Mouse (Mus musculus): Measurements from ENCODE around the gene Atp2c1.

Gene Atp2c1

GRCm38 (mm10) chr9:105527219-105527618, at the start of gene Atp2c1:
Atp2c1 (minus strand) TSS chr9:105527319.
- no peak for DNase-seq (ENCODE audit: low read depth, low spot score)

GRCm38 (mm10) chr9:105557452-105557851, 30.3 kb upstream of the Atp2c1 start:
- no peak for DNase-seq (ENCODE audit: low read depth, low spot score)

GRCm38 (mm10) chr9:105556141-105556735, 29.1 kb upstream of the Atp2c1 start:
- no peak for DNase-seq (ENCODE audit: low read depth, low spot score)

GRCm38 (mm10) chr9:105554439-105554807, 27.3 kb upstream of the Atp2c1 start:
- no peak for DNase-seq (ENCODE audit: low read depth, low spot score)

- DNase-seq (ENCODE audit: low read depth, low spot score): no peak
Observed at GRCm38 (mm10) chr9:105553629-105554438, 26.7 kb upstream of the Atp2c1 start.

- no peak for DNase-seq (ENCODE audit: low read depth, low spot score)
Observed at GRCm38 (mm10) chr9:105551407-105551806, 24.3 kb upstream of the Atp2c1 start.

GRCm38 (mm10) chr9:105549096-105549495, 22.0 kb upstream of the Atp2c1 start:
- DNase-seq (ENCODE audit: low read depth, low spot score): no peak

- peak; percentile 52 for DNase-seq (ENCODE audit: low read depth, low spot score)
Observed at GRCm38 (mm10) chr9:105544013-105544750, 17.1 kb upstream of the Atp2c1 start.

GRCm38 (mm10) chr9:105537473-105537872, 10.4 kb upstream of the Atp2c1 start:
- DNase-seq (ENCODE audit: low read depth, low spot score): peak; percentile 41

GRCm38 (mm10) chr9:105536877-105537276, 9.8 kb upstream of the Atp2c1 start:
- no peak for DNase-seq (ENCODE audit: low read depth, low spot score)

GRCm38 (mm10) chr9:105525355-105525754, 1.8 kb downstream of the Atp2c1 start:
- peak; percentile 54 for DNase-seq (ENCODE audit: low read depth, low spot score)

- DNase-seq (ENCODE audit: low read depth, low spot score): peak; percentile 75
Observed at GRCm38 (mm10) chr9:105523038-105523437, 4.1 kb downstream of the Atp2c1 start.

- DNase-seq (ENCODE audit: low read depth, low spot score): peak; percentile 55
Observed at GRCm38 (mm10) chr9:105522063-105522462, 5.1 kb downstream of the Atp2c1 start.

- DNase-seq (ENCODE audit: low read depth, low spot score): peak; percentile 29
Observed at GRCm38 (mm10) chr9:105520776-105521552, 6.2 kb downstream of the Atp2c1 start.

GRCm38 (mm10) chr9:105519278-105519883, 7.7 kb downstream of the Atp2c1 start:
- DNase-seq (ENCODE audit: low read depth, low spot score): peak; percentile 71

- no peak for DNase-seq (ENCODE audit: low read depth, low spot score)
Observed at GRCm38 (mm10) chr9:105503690-105504089, 23.4 kb downstream of the Atp2c1 start.

- peak; percentile 41 for DNase-seq (ENCODE audit: low read depth, low spot score)
Observed at GRCm38 (mm10) chr9:105502389-105502788, 24.7 kb downstream of the Atp2c1 start.

GRCm38 (mm10) chr9:105495316-105496174, 31.6 kb downstream of the Atp2c1 start:
- peak; percentile 94 for DNase-seq (ENCODE audit: low read depth, low spot score)

GRCm38 (mm10) chr9:105494553-105495315, 32.4 kb downstream of the Atp2c1 start:
- DNase-seq (ENCODE audit: low read depth, low spot score): peak; percentile 98

All from brain, adult 2 months (tissue).